Mouse (Mus musculus) CH12.LX (cell line): ENCODE measurements at regions not wholly inside any gene's neighbourhood (a gene's known extent, or its start where the extent isn't known, plus 50 kb on each side); places are given as distances from the start of the nearest gene placed in this dataset.

Source experiments
- CHD2 ChIP-seq: IDR thresholded peaks from 2 replicates; pipeline ENCODE4 v1.6.1; 2011; ENCODE audit warnings: low read length, improper control_type of control experiment
- CTCF ChIP-seq, 2 experiments: IDR thresholded peaks in 1 of 2; conservative IDR thresholded peaks in 1 of 2; 2 replicates each; pipeline ENCODE4 v1.5.1; 2011 to 2012; ENCODE audit warnings: low read depth in 2 of 2, low read length in 2 of 2, improper control_type of control experiment in 1 of 2, inconsistent platforms in 1 of 2, mild to moderate bottlenecking in 1 of 2, moderate library complexity in 1 of 2
- E2F4 ChIP-seq: IDR thresholded peaks from 2 replicates; pipeline ENCODE4 v1.6.1; 2011; ENCODE audit warnings: low read depth, low read length, improper control_type of control experiment; ENCODE audit not compliant: insufficient replicate concordance
- ETS1 ChIP-seq: conservative IDR thresholded peaks from 2 replicates; pipeline ENCODE4 v1.6.1; 2012; ENCODE audit warnings: low read depth, mild to moderate bottlenecking, inconsistent platforms, low read length, improper control_type of control experiment, moderate library complexity
- GABPA ChIP-seq: IDR thresholded peaks from 2 replicates; pipeline ENCODE4 v1.6.1; 2012; ENCODE audit warnings: low read depth, low read length, improper control_type of control experiment, inconsistent platforms; ENCODE audit not compliant: insufficient replicate concordance
- POLR2A ChIP-seq: IDR thresholded peaks from 2 replicates; pipeline ENCODE4 v1.6.1; 2011; ENCODE audit warnings: low read depth, mild to moderate bottlenecking, improper control_type of control experiment, low read length
- POLR2AphosphoS2 ChIP-seq: IDR thresholded peaks from 2 replicates; pipeline ENCODE4 v1.6.1; 2011; ENCODE audit warnings: low read depth, low read length, improper control_type of control experiment
- SIN3A ChIP-seq: IDR thresholded peaks from 2 replicates; pipeline ENCODE4 v1.6.1; 2012; ENCODE audit warnings: low read length, improper control_type of control experiment, inconsistent platforms
- SMC3 ChIP-seq: IDR thresholded peaks from 2 replicates; pipeline ENCODE4 v1.6.1; 2011; ENCODE audit warnings: low read depth, low read length, improper control_type of control experiment
- TCF12 ChIP-seq: IDR thresholded peaks from 2 replicates; pipeline ENCODE4 v1.6.1; 2014; ENCODE audit warnings: low read depth, mild to moderate bottlenecking, inconsistent platforms, low read length, improper control_type of control experiment
- UBTF ChIP-seq: IDR thresholded peaks from 2 replicates; pipeline ENCODE4 v1.6.1; 2012; ENCODE audit warnings: low read depth, mild to moderate bottlenecking, inconsistent platforms, low read length, improper control_type of control experiment, moderate library complexity
- USF1 ChIP-seq: IDR thresholded peaks from 2 replicates; pipeline ENCODE4 v1.6.1; 2014; ENCODE audit warnings: low read depth, mild to moderate bottlenecking, inconsistent platforms, low read length, improper control_type of control experiment
- ZKSCAN1 ChIP-seq: IDR thresholded peaks from 2 replicates; pipeline ENCODE4 v1.6.1; 2012; ENCODE audit warnings: low read depth, inconsistent platforms, low read length, improper control_type of control experiment, borderline replicate concordance
- ZNF384 ChIP-seq: IDR thresholded peaks from 2 replicates; pipeline ENCODE4 v1.6.1; 2012; ENCODE audit warnings: low read depth, low read length, improper control_type of control experiment, inconsistent platforms

GRCm38 (mm10) chr5:141084056-141084730, 83.8 kb upstream of the Card11 start:
- TF ChIP-seq SIN3A (no peak), ZKSCAN1 (no peak), POLR2AphosphoS2 (no peak), E2F4 (no peak), CHD2 (no peak), UBTF (no peak), CTCF (conservative IDR thresholded peaks at IDR 0.05 in 1 of 2, IDR thresholded peaks at IDR 0.05 in 1 of 2; ENCODE audit: low read depth in 2 of 2, low read length in 2 of 2) (no peak; a peak in 1 of 4 replicates), GABPA (no peak), POLR2A (no peak), USF1 (no peak), TCF12 (no peak), ETS1 (no peak), ZNF384 (no peak), SMC3 (no peak)
